ENCODE assay signal across 10 mouse cellular contexts in genomic region chr1:193668841-193669240, GRCm38 (mm10).
DNase-seq lines count a peak whose midpoint lies in the region; ATAC-seq lines count a peak whose summit lies in the region.
"Had no signal": no experiment of that assay in that cellular context is flagged by ENCODE, and none has a peak within 500 bp of the region (broad histone marks: within the 10 kb centered on the region; RNA-seq: fewer than 3 reads in every experiment).

No protein-coding gene starts in this region.

- peak; percentile 58 to 60 for DNase-seq in cerebellum, postnatal 10 days
- DNase-seq in cerebellum, adult 11 months = no peak
- DNase-seq in urinary bladder, postnatal 14 days (ENCODE audit: low spot score) = peak; percentile 19
- DNase-seq in urinary bladder, adult 18-20 months (ENCODE audit: low spot score in 2 of 2) = no peak
- DNase-seq in kidney, postnatal 36 days = peak; percentile 58 to 72
- no peak for DNase-seq in layer of hippocampus, postnatal 25 days (ENCODE audit: extremely low spot score in 1 of 2, low spot score in 1 of 2)
- no peak for DNase-seq in T-cell, adult 2 months (ENCODE audit: low spot score)
- DNase-seq: right cerebral cortex, postnatal 25 days had no signal

- no peak for ATAC-seq in CD4-positive, CD25-positive, alpha-beta regulatory T cell, adult 4 months
- ATAC-seq: hindbrain, embryonic 16.5 days had no signal

Comparison
In these comparisons a context has a peak if more than half of its experiments do, and no peak if none do; other contexts are left out.
1. DNase-seq: peak in cerebellum, postnatal 10 days (2 of 2), urinary bladder, postnatal 14 days (single experiment) and kidney, postnatal 36 days (2 of 2); none in cerebellum, adult 11 months (single experiment), urinary bladder, adult 18-20 months (0 of 2), layer of hippocampus, postnatal 25 days (0 of 2) and T-cell, adult 2 months (single experiment).